Mouse (Mus musculus) liver, postnatal 0 days (tissue): ENCODE results near the gene Jade1.

Experiments
- CTCF ChIP-seq: sonication (generic); IDR thresholded peaks from 2 replicates; pipeline ENCODE4 v1.5.1; 2016; ENCODE audit warnings: antibody characterized with exemption, low read depth
- EP300 ChIP-seq: IDR thresholded peaks from 2 replicates; pipeline ENCODE4 v1.6.1; 2016; ENCODE audit warnings: antibody characterized with exemption, low read depth, mild to moderate bottlenecking

DNA sequence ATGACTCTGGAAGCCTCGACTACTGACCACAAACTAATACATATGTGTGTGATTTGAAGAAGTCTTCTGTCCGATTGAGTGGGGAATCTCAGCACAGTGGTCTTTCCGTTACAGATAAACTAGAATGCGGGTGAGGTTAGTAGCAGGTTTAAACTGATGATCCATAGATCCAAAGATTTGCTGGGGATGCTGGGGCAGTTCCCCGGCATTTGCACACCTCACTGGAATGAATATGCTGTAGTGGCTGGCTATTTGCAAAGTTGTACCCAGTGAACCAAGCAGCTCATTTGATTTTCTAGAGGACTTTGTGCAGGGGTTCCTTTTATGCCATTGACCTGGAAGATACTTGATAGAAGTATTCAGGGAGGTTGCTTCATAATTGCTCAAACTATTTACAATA is 53.5 kb downstream of the Jade1 start:
- TF ChIP-seq EP300 (no peak), CTCF (no peak)
